Mouse (Mus musculus) embryonic facial prominence, embryonic 14.5 days (tissue): ENCODE data around the gene Gimap3. TPM values are rescaled to one million over a fixed set of nuclear protein-coding genes. Genes with fewer than 3 reads are reported as not detected.

Experiments
- ATAC-seq: fragments of 200-750 bp; cut with Nextera tagmentation; 2 replicates; pipeline ENCODE4 v1.8.0; 2017; ENCODE audit warnings: low read depth, moderate number of reproducible peaks, moderate TSS enrichment
- DNase-seq: peaks from one replicate; pipeline ENCODE4 v3.0.0-alpha.2; 2015; ENCODE audit warnings: low spot score
- H3K27ac ChIP-seq: fragments of 300-500 bp; sonication (generic); replicated peaks from 2 replicates; pipeline ENCODE4 v1.5.1; 2014; ENCODE audit warnings: low read depth, mild to moderate bottlenecking, low read length, moderate library complexity
- H3K27me3 ChIP-seq: fragments of 300-500 bp; sonication (generic); replicated peaks from 2 replicates; pipeline ENCODE4 v1.6.1; 2014; ENCODE audit warnings: low read length; ENCODE audit not compliant: control insufficient read depth, insufficient read depth
- H3K36me3 ChIP-seq: fragments of 300-500 bp; sonication (generic); 2 replicates; pipeline ENCODE4 v1.6.1; 2014; ENCODE audit warnings: low read length, mixed read lengths; ENCODE audit not compliant: control insufficient read depth, insufficient read depth
- H3K4me1 ChIP-seq: fragments of 300-500 bp; sonication (generic); 2 replicates; pipeline ENCODE4 v1.6.1; 2014; ENCODE audit warnings: antibody characterized with exemption, low read length; ENCODE audit not compliant: control insufficient read depth, insufficient read depth
- H3K4me2 ChIP-seq: fragments of 300-500 bp; sonication (generic); 2 replicates; pipeline ENCODE4 v1.6.1; 2014; ENCODE audit warnings: low read depth, mild to moderate bottlenecking, low read length, moderate library complexity, mixed read lengths
- H3K4me3 ChIP-seq: fragments of 300-500 bp; sonication (generic); 2 replicates; pipeline ENCODE4 v1.5.1; 2014; ENCODE audit warnings: low read depth, mild to moderate bottlenecking, low read length
- H3K9ac ChIP-seq: fragments of 300-500 bp; sonication (generic); 2 replicates; pipeline ENCODE4 v1.6.1; 2014; ENCODE audit warnings: low read depth, mild to moderate bottlenecking, low read length, moderate library complexity, mixed read lengths
- H3K9me3 ChIP-seq: fragments of 300-500 bp; sonication (generic); 2 replicates; pipeline ENCODE4 v1.6.1; 2016; ENCODE audit warnings: low read length; ENCODE audit not compliant: control insufficient read depth
- WGBS: fragments of 180-500 bp; shearing (Covaris S2); extraction: QIAGEN DNeasy Blood & Tissue Kit; methylation state at CpG from one replicate; pipeline ENCODE4 v1.1.7; 2014; 5-methylcytosine and 5-hydroxymethylcytosine counted together
- polyA plus RNA-seq: library from polyadenylated mRNA; unstranded; fragments of >200 nt; fragmentation: Nextera tagmentation; extraction: Ambion mirVana; gene quantifications from 2 replicates; pipeline ENCODE4 v1.2.1, GENCODE M21; 2014

Gimap3 gene
- polyA plus RNA-seq, 1 experiment from 2014 or later = not detected

GRCm38 (mm10) chr6:48785601-48786000 is 14.9 kb upstream of the Gimap3 start:
- H3K4me2 ChIP-seq = no peak overlapping the region
- no peaks in the 10 kb centered on the region for H3K36me3 ChIP-seq
- no peaks in the 10 kb centered on the region for H3K9me3 ChIP-seq
- no peaks in the 10 kb centered on the region for H3K27me3 ChIP-seq
- no peak for DNase-seq
- no peak for ATAC-seq
- H3K4me3 ChIP-seq = no peak overlapping the region
- no peak overlapping the region for H3K27ac ChIP-seq
- WGBS = 71% methylated on average over 2 of the region's 2 CpGs
- no peak overlapping the region for H3K9ac ChIP-seq
- H3K4me1 ChIP-seq = no peaks in the 10 kb centered on the region

- H3K4me3 ChIP-seq = no peak overlapping the region
- no peaks in the 10 kb centered on the region for H3K4me1 ChIP-seq
- no peaks in the 10 kb centered on the region for H3K27me3 ChIP-seq
- no peak overlapping the region for H3K27ac ChIP-seq
- H3K9ac ChIP-seq = no peak overlapping the region
- peak; percentile 92 for DNase-seq
- no peaks in the 10 kb centered on the region for H3K36me3 ChIP-seq
- H3K9me3 ChIP-seq = no peaks in the 10 kb centered on the region
- ATAC-seq = peak; percentile 81
- 45% methylated on average over 1 of the region's 1 CpGs for WGBS
- H3K4me2 ChIP-seq = no peak overlapping the region
Observed at GRCm38 (mm10) chr6:48785189-48785588, 14.5 kb upstream of the Gimap3 start.

- H3K27ac ChIP-seq = no peak overlapping the region
- DNase-seq = no peak
- H3K36me3 ChIP-seq = no peaks in the 10 kb centered on the region
- WGBS = 86% methylated on average over 1 of the region's 1 CpGs
- no peak overlapping the region for H3K9ac ChIP-seq
- no peak for ATAC-seq
- no peak overlapping the region for H3K4me2 ChIP-seq
- no peaks in the 10 kb centered on the region for H3K27me3 ChIP-seq
- H3K4me3 ChIP-seq = no peak overlapping the region
- no peaks in the 10 kb centered on the region for H3K9me3 ChIP-seq
- no peaks in the 10 kb centered on the region for H3K4me1 ChIP-seq
Observed at GRCm38 (mm10) chr6:48784406-48784805, 13.8 kb upstream of the Gimap3 start.

GRCm38 (mm10) chr6:48772030-48772429 is 1.4 kb upstream of the Gimap3 start:
- H3K36me3 ChIP-seq = no peaks in the 10 kb centered on the region
- ATAC-seq = 0 out of 2 replicates have a peak, but pooled peaks have one; percentile 44

DNA sequence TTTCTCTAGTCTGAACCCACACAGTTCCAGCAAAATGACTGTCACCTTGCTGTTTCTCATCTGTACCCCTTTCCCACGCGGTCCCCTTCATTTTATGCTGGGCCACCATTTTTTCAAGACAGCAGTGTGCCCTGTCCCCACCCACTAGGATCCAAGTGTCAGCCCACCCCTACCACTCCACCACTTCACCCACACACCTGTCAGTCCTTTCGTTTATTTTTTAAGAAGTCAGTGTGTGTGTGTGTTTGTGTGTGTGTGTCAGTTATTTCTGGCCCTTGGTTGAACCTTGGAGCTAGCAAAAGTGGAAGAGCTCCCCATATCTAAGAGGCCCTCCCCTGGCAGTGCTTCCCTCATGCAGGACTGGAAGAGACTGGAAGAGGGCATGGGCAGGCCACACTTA is 1.7 kb downstream of the Gimap3 start:
- Histone ChIP-seq H3K4me2 (no peak overlapping the region), H3K27me3 (no peaks in the 10 kb centered on the region), H3K36me3 (no peaks in the 10 kb centered on the region), H3K4me3 (no peak overlapping the region), H3K9ac (no peak overlapping the region), H3K27ac (no peak overlapping the region), H3K9me3 (no peaks in the 10 kb centered on the region), H3K4me1 (no peaks in the 10 kb centered on the region)
- DNase-seq (no peak), ATAC-seq (no peak)
- WGBS = 86% methylated on average over 3 of the region's 3 CpGs

More at GRCm38 (mm10) chr6:48772030-48772429, 1.4 kb upstream of the Gimap3 start:
- Histone ChIP-seq H3K4me1 (no peaks in the 10 kb centered on the region), H3K27ac (no peak overlapping the region), H3K4me3 (no peak overlapping the region), H3K4me2 (peak overlapping the region; percentile 28; the same call in 1 of the 2 replicates), H3K9me3 (no peaks in the 10 kb centered on the region), H3K9ac (no peak overlapping the region), H3K27me3 (no peaks in the 10 kb centered on the region)
- DNase-seq = peak; percentile 78
- WGBS = 11% methylated on average over 8 of the region's 8 CpGs

DNA sequence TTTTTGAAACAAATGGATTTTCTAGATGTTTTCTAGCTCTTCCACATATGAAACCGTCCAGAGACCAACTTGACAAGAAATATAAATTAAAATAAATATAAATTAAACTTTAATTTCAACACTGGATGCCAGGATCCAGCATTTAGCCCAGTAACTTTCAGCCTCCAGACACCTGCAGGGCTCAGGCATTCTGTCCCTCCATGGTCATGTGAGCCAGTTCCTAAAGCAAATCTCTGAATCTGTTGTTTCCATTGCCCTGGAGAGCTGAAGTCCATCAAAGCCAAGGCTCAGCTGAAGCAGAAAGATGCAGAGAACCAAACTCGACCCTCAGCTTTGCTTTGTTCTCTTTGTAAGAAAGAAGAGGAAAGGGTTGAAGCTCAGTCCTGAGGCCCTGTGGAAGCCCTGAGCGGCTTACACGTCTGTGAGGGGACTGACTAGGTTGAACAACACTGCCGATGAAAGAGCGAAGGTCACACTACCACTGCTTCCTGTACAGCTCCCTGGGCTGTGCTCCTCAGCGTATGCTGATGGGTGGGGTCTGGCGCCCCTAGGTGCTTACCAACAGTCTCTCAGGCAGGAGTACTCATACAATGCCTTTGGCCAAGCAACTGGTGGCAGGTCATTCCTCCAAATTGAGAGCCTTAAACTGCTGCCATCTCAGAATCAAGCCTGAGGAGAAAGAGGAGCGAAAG is 2.3 kb downstream of the Gimap3 start:
- Histone ChIP-seq H3K4me1 (no peaks in the 10 kb centered on the region), H3K36me3 (no peaks in the 10 kb centered on the region), H3K9ac (no peak overlapping the region), H3K4me3 (no peak overlapping the region), H3K27me3 (no peaks in the 10 kb centered on the region), H3K9me3 (no peaks in the 10 kb centered on the region), H3K4me2 (no peak overlapping the region), H3K27ac (no peak overlapping the region)
- ATAC-seq (no peak), DNase-seq (no peak)
- 71% methylated on average over 9 of the region's 9 CpGs for WGBS

DNA sequence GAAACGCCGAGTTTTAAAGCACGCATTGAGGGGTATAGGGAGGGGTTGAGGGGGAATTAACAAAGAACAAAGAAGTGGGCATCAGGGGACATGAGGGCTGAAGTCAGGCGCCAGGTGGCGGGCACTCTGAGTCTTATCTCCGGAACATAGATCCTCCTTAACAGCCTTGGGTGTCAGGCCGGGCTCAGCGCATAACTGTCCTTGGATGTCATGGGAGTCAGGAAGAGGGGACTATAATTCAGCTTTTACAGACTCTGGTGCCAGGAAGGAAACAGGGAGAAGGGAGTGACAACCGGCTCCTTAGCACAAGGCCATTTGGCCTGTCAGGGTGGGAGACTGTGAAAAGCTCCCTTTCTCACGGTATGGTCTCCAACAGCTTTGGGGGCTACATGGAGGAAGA is 6.2 kb downstream of the Gimap3 start:
- no peak for DNase-seq
- 94% methylated on average over 10 of the region's 10 CpGs for WGBS

GRCm38 (mm10) chr6:48763567-48764270 is 6.9 kb downstream of the Gimap3 start:
- 55% methylated on average over 7 of the region's 7 CpGs for WGBS
- H3K27me3 ChIP-seq = no peaks in the 10 kb centered on the region
- H3K4me3 ChIP-seq = no peak overlapping the region
- no peak for DNase-seq
- no peak overlapping the region for H3K9ac ChIP-seq
- no peaks in the 10 kb centered on the region for H3K9me3 ChIP-seq
- H3K4me1 ChIP-seq = no peaks in the 10 kb centered on the region
- H3K36me3 ChIP-seq = no peaks in the 10 kb centered on the region
- H3K4me2 ChIP-seq = no peak overlapping the region
- H3K27ac ChIP-seq = no peak overlapping the region
- ATAC-seq = no peak

More for the DNA sequence above, 6.2 kb downstream of the Gimap3 start:
- no peak for ATAC-seq
- Histone ChIP-seq H3K4me3 (no peak overlapping the region), H3K9ac (no peak overlapping the region), H3K4me1 (no peaks in the 10 kb centered on the region), H3K27me3 (no peaks in the 10 kb centered on the region), H3K9me3 (no peaks in the 10 kb centered on the region), H3K4me2 (no peak overlapping the region), H3K36me3 (no peaks in the 10 kb centered on the region), H3K27ac (no peak overlapping the region)
